Comparison of ENCODE assay signal across 24 mouse cellular contexts in genomic region chr11:59542442-59542841, GRCm38 (mm10). TPM values are rescaled to one million over a fixed set of nuclear protein-coding genes. Genes with fewer than 3 reads are reported as not detected.
DNase-seq lines count a peak whose midpoint lies in the region; ATAC-seq and TF ChIP-seq lines count a peak whose summit lies in the region.
"Had no signal": no experiment of that assay in that cellular context is flagged by ENCODE, and none has a peak within 500 bp of the region (broad histone marks: within the 10 kb centered on the region; RNA-seq: fewer than 3 reads in every experiment).

No protein-coding gene starts in this region.

- WGBS in kidney, adult 2 months = 78% methylated on average over 6 of the region's 6 CpGs
- WGBS in kidney, embryonic 14.5 days = 77% methylated on average over 6 of the region's 6 CpGs

- H3K27me3 ChIP-seq in kidney, adult 2 months (replicated peaks; ENCODE audit: control insufficient read depth, insufficient read depth, low read length) = no peaks in the 10 kb centered on the region
- no peaks in the 10 kb centered on the region for H3K27me3 ChIP-seq in kidney, embryonic 14.5 days (ENCODE audit: control insufficient read depth, insufficient read depth, low read length)
- H3K27me3 ChIP-seq: embryonic facial prominence, embryonic 13.5 days; forebrain, embryonic 15.5 days had no signal

- TF ChIP-seq CTCF in kidney, adult 2 months (conservative IDR thresholded peaks at IDR 0.05; ENCODE audit: insufficient read depth, insufficient read length, low read depth, low read length) = no peak

- peak; percentile 54 for ATAC-seq in granulocyte monocyte progenitor cell, adult 5-6 weeks (replicated peaks; ENCODE audit: poor library complexity, severe bottlenecking)
- ATAC-seq in neutrophil, adult 5-6 weeks (ENCODE audit: extremely low read depth, insufficient number of reproducible peaks, low FRiP score, poor library complexity, severe bottlenecking) = peak; percentile 62
- ATAC-seq in kidney, embryonic 14.5 days (ENCODE audit: low FRiP score, low TSS enrichment) = no peak
- ATAC-seq: forebrain, embryonic 15.5 days; midbrain, embryonic 16.5 days had no signal

- peak; percentile 11 for DNase-seq in kidney, adult 2 months
- DNase-seq in kidney, adult 9 months = no peak
- DNase-seq in lung, postnatal 25 days (ENCODE audit: low spot score) = peak; percentile 43
- no peak for DNase-seq in lung, postnatal 14 days
- no peak for DNase-seq in Muller cell, postnatal 12 days (ENCODE audit: inconsistent ontology term)
- DNase-seq: B cell, adult 2 months; cerebellum, adult 9-11 months; gastrocnemius, adult 2 months; kidney, adult 18-20 months; kidney, postnatal 36 days; thymus, postnatal 14 days had no signal

- H3K9ac ChIP-seq in kidney, embryonic 14.5 days (ENCODE audit: low read depth, low read length) = no peak overlapping the region
- H3K9ac ChIP-seq: embryonic facial prominence, embryonic 13.5 days; forebrain, embryonic 15.5 days; limb, embryonic 12.5 days had no signal

- H3K27ac ChIP-seq in kidney, adult 2 months (ENCODE audit: insufficient read depth, low read depth, low read length) = no peak overlapping the region
- no peak overlapping the region for H3K27ac ChIP-seq in kidney, embryonic 14.5 days (ENCODE audit: low read depth, low read length)
- H3K27ac ChIP-seq: embryonic facial prominence, embryonic 13.5 days; forebrain, embryonic 15.5 days; limb, embryonic 12.5 days had no signal

- H3K36me3 ChIP-seq in kidney, adult 2 months (ENCODE audit: control insufficient read depth, insufficient read depth, low read length) = no peaks in the 10 kb centered on the region
- H3K36me3 ChIP-seq in kidney, embryonic 14.5 days (ENCODE audit: control insufficient read depth, insufficient read depth, low read length) = no peaks in the 10 kb centered on the region
- H3K36me3 ChIP-seq: embryonic facial prominence, embryonic 13.5 days; forebrain, embryonic 15.5 days; limb, embryonic 12.5 days had no signal

- no peak overlapping the region for H3K4me2 ChIP-seq in kidney, embryonic 14.5 days (replicated peaks; ENCODE audit: low read depth, low read length)
- H3K4me2 ChIP-seq: embryonic facial prominence, embryonic 13.5 days; forebrain, embryonic 15.5 days; limb, embryonic 12.5 days had no signal

- no peak for TF ChIP-seq POLR2A in kidney, adult 2 months (IDR thresholded peaks at IDR 0.05; ENCODE audit: low read depth, low read length)

- no peaks in the 10 kb centered on the region for H3K9me3 ChIP-seq in kidney, embryonic 14.5 days (ENCODE audit: control insufficient read depth, low read length)
- H3K9me3 ChIP-seq: embryonic facial prominence, embryonic 13.5 days; forebrain, embryonic 15.5 days; limb, embryonic 12.5 days had no signal

- H3K4me1 ChIP-seq in kidney, adult 2 months (ENCODE audit: control insufficient read depth, insufficient read depth, low read length) = no peaks in the 10 kb centered on the region
- peaks cover 7% of the 10 kb centered on the region; the same call in 1 of the 2 replicates for H3K4me1 ChIP-seq in kidney, embryonic 14.5 days (ENCODE audit: control insufficient read depth, insufficient read depth, low read length)
- H3K4me1 ChIP-seq: forebrain, embryonic 15.5 days had no signal

- H3K4me3 ChIP-seq in kidney, adult 2 months (ENCODE audit: insufficient read depth, low read depth, low read length) = no peak overlapping the region
- no peak overlapping the region for H3K4me3 ChIP-seq in kidney, embryonic 14.5 days (ENCODE audit: low read length)
- H3K4me3 ChIP-seq: embryonic facial prominence, embryonic 13.5 days; forebrain, embryonic 15.5 days; limb, embryonic 12.5 days had no signal

RNA-seq across cellular contexts. Expression of gene Nlrp3, which starts 1.1 kb away (rescaled TPM):
- polyA plus RNA-seq in kidney, adult 2 months (2012; rRNA removed) = 0.37 and 0.42 TPM in 2 replicates
- total RNA-seq in granulocyte monocyte progenitor cell, adult 5-6 weeks (2014; fragmentation: Nextera tagmentation) = 2.4 and 2.5 TPM in 2 replicates
- total RNA-seq in granulocyte monocyte progenitor cell, adult 5-6 weeks (2017) = 5.3 and 16.5 TPM in 2 replicates
- 146 and 152 TPM in 2 replicates for total RNA-seq in neutrophil, adult 5-6 weeks (2017)
- 0.10 and 0.22 TPM in 2 replicates for polyA plus RNA-seq in kidney, embryonic 14.5 days (2014; fragmentation: Nextera tagmentation; extraction: Ambion mirVana)
- polyA plus RNA-seq: limb, embryonic 12.5 days had no signal

RNA-seq across cellular contexts. Expression of gene Zkscan17, which starts 15.9 kb away (rescaled TPM):
- 11.0 and 12.7 TPM in 2 replicates for polyA plus RNA-seq in kidney, adult 2 months (2012; rRNA removed)
- total RNA-seq in granulocyte monocyte progenitor cell, adult 5-6 weeks (2014; fragmentation: Nextera tagmentation) = 20.8 and 24.8 TPM in 2 replicates
- total RNA-seq in granulocyte monocyte progenitor cell, adult 5-6 weeks (2017) = 9.0 and 11.1 TPM in 2 replicates
- total RNA-seq in neutrophil, adult 5-6 weeks (2017) = 9.2 and 14.0 TPM in 2 replicates
- 17.9 and 27.4 TPM in 2 replicates for polyA plus RNA-seq in kidney, embryonic 14.5 days (2014; fragmentation: Nextera tagmentation; extraction: Ambion mirVana)

RNA-seq across cellular contexts. Expression of gene Olfr222, which starts 33.6 kb away (rescaled TPM):
- polyA plus RNA-seq in kidney, adult 2 months (2012; rRNA removed) = not detected in 2 replicates
- not detected in 2 replicates for total RNA-seq in granulocyte monocyte progenitor cell, adult 5-6 weeks (2014; fragmentation: Nextera tagmentation)
- not detected in 2 replicates for total RNA-seq in granulocyte monocyte progenitor cell, adult 5-6 weeks (2017)
- not detected in 2 replicates for total RNA-seq in neutrophil, adult 5-6 weeks (2017)
- polyA plus RNA-seq in kidney, embryonic 14.5 days (2014; fragmentation: Nextera tagmentation; extraction: Ambion mirVana) = not detected in 2 replicates
- total RNA-seq: adrenal gland, adult 18-20 months; adrenal gland, postnatal 4 days; gastrocnemius, adult 2 months; heart, adult 18-20 months had no signal
- polyA plus RNA-seq: embryonic facial prominence, embryonic 13.5 days; forebrain, embryonic 15.5 days; heart, embryonic 16.5 days; hindbrain, embryonic 11.5 days; limb, embryonic 12.5 days; midbrain, embryonic 16.5 days; small intestine, adult 2 months had no signal

RNA-seq across cellular contexts. Expression of gene Olfr223, which starts 50.6 kb away (rescaled TPM):
- not detected in 2 replicates for polyA plus RNA-seq in kidney, adult 2 months (2012; rRNA removed)
- not detected in 2 replicates for total RNA-seq in granulocyte monocyte progenitor cell, adult 5-6 weeks (2014; fragmentation: Nextera tagmentation)
- total RNA-seq in granulocyte monocyte progenitor cell, adult 5-6 weeks (2017) = not detected in 2 replicates
- total RNA-seq in neutrophil, adult 5-6 weeks (2017) = not detected in 2 replicates
- polyA plus RNA-seq in kidney, embryonic 14.5 days (2014; fragmentation: Nextera tagmentation; extraction: Ambion mirVana) = not detected in 2 replicates
- total RNA-seq: adrenal gland, adult 18-20 months; adrenal gland, postnatal 4 days; gastrocnemius, adult 2 months; heart, adult 18-20 months had no signal
- polyA plus RNA-seq: embryonic facial prominence, embryonic 13.5 days; forebrain, embryonic 15.5 days; heart, embryonic 16.5 days; hindbrain, embryonic 11.5 days; limb, embryonic 12.5 days; midbrain, embryonic 16.5 days; small intestine, adult 2 months had no signal

Comparison
In these comparisons a context has a peak if more than half of its experiments do, and no peak if none do; other contexts are left out.
1. DNase-seq: peak in kidney, adult 2 months (single experiment) and lung, postnatal 25 days (single experiment); none in kidney, adult 9 months (single experiment), lung, postnatal 14 days (single experiment) and Muller cell, postnatal 12 days (single experiment).